Mouse (Mus musculus): ENCODE measurements at regions not wholly inside any gene's neighbourhood (a gene's known extent, or its start where the extent isn't known, plus 50 kb on each side); places are given as distances from the start of the nearest gene placed in this dataset.

- no peak for ATAC-seq (replicated peaks; ENCODE audit: insufficient number of reproducible peaks, low FRiP score, low TSS enrichment, poor library complexity, severe bottlenecking)
These were observed 1002.8 kb upstream of the Adgrl2 start for GRCm38 (mm10) chr3:149993199-149993598.

DNA sequence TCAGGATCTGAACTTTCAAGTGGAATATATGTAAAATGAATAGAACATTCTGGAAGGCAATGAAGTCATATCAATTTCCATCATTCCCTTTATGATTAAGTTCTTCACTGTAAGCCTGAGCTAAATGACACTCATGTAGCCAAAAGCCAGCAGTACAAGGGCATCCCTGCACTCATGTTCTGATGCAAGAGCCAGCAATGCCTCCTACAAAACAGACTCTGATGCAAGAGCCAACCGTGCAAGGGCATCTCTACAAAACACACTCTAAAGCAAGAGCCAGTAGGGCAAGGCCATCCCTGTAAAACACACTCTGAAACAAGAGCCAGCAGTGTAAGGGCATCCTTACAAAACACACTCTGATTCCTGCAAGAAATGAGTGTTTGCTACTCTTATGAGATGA is 997.4 kb upstream of the Adgrl2 start:
- ATAC-seq (replicated peaks; ENCODE audit: insufficient number of reproducible peaks, low FRiP score, low TSS enrichment, poor library complexity, severe bottlenecking), result no peak

DNA sequence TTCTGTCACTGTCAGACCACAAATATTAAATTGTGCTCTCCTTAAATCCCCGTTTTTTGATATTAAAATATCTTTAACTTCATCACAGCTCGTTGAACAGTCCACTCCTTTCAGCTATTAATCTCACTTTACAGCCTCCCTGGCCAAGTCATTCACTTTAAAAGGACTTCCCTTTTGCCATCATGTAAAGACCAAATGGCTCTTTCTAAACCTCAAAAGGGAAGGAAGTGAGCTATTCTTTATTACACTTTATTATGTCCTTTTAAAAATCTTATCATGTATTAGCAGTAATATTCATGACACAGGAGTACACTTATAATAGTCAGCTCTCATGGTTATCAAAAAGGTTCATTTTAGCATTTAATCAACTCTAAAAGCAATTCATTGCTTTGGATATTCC is 966.6 kb upstream of the Adgrl2 start:
- no peak for ATAC-seq (replicated peaks; ENCODE audit: insufficient number of reproducible peaks, low FRiP score, low TSS enrichment, poor library complexity, severe bottlenecking)

GRCm38 (mm10) chr3:149936197-149936596 is 945.8 kb upstream of the Adgrl2 start:
- ATAC-seq (replicated peaks; ENCODE audit: insufficient number of reproducible peaks, low FRiP score, low TSS enrichment, poor library complexity, severe bottlenecking), result no peak

- no peak for ATAC-seq (replicated peaks; ENCODE audit: insufficient number of reproducible peaks, low FRiP score, low TSS enrichment, poor library complexity, severe bottlenecking)
These were observed 944.5 kb upstream of the Adgrl2 start for GRCm38 (mm10) chr3:149934832-149935231.

GRCm38 (mm10) chr3:149928456-149929360 is 938.4 kb upstream of the Adgrl2 start:
- no peak for ATAC-seq (replicated peaks; ENCODE audit: insufficient number of reproducible peaks, low FRiP score, low TSS enrichment, poor library complexity, severe bottlenecking)

DNA sequence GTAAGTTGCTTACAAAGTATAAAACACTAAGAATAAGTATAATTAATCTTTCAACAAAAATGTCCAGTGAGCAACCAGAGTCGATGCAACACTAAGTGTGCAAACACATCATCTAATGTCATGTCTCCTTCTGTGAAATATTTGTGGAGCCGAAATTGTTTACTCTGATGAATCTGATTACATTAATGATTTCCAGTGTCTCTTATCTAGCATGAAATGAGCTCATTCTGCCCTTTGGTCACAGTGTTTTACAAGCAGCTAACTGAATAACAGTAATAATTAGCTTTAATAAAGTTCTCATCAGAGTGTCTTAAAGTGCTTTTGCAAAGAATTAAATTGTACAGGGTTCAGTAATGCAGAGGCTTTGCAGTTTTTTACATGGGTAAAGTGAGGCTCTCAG is 929.9 kb upstream of the Adgrl2 start:
- ATAC-seq (replicated peaks; ENCODE audit: insufficient number of reproducible peaks, low FRiP score, low TSS enrichment, poor library complexity, severe bottlenecking), result no peak

GRCm38 (mm10) chr3:149918201-149918600 is 927.8 kb upstream of the Adgrl2 start:
- ATAC-seq (replicated peaks; ENCODE audit: insufficient number of reproducible peaks, low FRiP score, low TSS enrichment, poor library complexity, severe bottlenecking), result no peak

DNA sequence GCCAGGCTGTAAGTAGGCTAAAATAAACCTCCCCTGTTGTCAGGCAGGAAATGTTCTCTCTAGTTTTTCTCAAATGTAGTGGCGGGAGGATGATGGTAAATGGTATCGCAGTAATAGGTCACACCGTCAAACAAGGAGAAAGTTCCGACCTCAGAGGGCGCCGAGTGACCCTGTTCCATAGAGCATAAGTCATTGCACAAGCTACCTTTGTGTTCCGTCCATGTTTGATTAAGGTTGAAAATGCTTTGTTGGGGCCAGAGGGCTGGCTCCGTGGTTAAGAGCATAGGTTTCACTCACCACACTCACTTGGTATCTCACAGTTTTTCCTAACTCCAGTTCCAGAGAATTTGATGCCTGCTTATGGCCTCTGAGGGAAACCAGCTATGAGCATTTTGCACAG is 920.4 kb upstream of the Adgrl2 start:
- ATAC-seq (replicated peaks; ENCODE audit: insufficient number of reproducible peaks, low FRiP score, low TSS enrichment, poor library complexity, severe bottlenecking), result no peak

DNA sequence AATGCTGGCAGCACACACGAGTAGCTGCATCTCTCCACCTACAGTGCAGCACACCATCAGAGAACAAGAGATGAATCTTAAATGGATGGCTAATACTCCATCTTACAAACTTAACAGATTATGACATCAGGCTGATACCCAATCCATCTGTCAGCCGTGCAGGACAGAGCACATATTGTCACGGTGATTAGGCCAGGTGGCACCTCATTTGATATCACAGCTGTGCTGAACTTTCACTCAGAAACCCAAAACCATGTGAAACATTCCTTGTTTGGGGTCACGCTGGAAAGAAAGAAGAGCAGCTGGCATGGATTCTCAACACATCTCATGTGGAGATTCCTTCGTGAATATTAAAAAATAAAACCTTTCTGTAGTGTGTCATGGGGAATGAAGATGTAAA is 911.4 kb upstream of the Adgrl2 start:
- ATAC-seq (replicated peaks; ENCODE audit: insufficient number of reproducible peaks, low FRiP score, low TSS enrichment, poor library complexity, severe bottlenecking), result no peak

DNA sequence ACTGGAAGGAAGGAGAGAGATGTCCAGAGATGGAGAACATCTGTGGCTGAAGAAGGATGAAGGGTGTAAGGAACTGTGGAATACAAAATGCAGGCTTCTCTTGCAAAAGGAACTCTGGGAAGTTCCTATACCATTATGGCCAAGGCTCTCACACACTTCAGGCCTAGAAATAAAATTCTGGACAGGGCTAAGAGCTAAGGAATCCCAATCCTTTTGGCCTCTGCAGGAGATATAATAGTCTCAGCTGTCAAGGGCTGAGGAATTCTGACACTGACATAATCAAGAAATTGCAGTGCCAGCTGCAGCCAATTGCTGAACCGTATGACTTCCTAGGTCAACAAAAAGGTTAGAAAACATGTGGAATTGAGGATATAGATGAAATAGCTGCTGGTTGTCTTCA is 886.2 kb upstream of the Adgrl2 start:
- ATAC-seq (replicated peaks; ENCODE audit: insufficient number of reproducible peaks, low FRiP score, low TSS enrichment, poor library complexity, severe bottlenecking), result no peak

DNA sequence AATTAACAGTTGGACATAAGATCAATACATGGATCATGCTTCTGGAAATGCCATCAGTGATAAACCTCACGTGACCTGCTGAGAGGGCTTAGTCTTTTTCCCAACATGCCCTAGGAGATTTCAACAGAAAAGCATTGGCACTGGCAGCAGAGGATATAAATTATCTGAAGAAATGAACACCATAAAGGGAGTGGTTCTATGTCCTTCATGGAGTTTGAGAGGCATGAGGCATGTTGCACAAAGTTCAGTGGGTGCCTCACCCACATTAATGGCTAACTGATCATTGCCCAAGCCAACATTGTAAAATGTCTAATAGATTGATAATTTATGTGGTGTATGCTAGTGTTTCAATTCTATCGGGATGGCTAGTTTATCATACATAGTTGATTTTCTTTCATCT is 875.6 kb upstream of the Adgrl2 start:
- no peak for ATAC-seq (replicated peaks; ENCODE audit: insufficient number of reproducible peaks, low FRiP score, low TSS enrichment, poor library complexity, severe bottlenecking)

GRCm38 (mm10) chr3:149846941-149847539 is 856.7 kb upstream of the Adgrl2 start:
- ATAC-seq (replicated peaks; ENCODE audit: insufficient number of reproducible peaks, low FRiP score, low TSS enrichment, poor library complexity, severe bottlenecking), result no peak

GRCm38 (mm10) chr3:149845826-149846486 is 855.6 kb upstream of the Adgrl2 start:
- no peak for ATAC-seq (replicated peaks; ENCODE audit: insufficient number of reproducible peaks, low FRiP score, low TSS enrichment, poor library complexity, severe bottlenecking)

DNA sequence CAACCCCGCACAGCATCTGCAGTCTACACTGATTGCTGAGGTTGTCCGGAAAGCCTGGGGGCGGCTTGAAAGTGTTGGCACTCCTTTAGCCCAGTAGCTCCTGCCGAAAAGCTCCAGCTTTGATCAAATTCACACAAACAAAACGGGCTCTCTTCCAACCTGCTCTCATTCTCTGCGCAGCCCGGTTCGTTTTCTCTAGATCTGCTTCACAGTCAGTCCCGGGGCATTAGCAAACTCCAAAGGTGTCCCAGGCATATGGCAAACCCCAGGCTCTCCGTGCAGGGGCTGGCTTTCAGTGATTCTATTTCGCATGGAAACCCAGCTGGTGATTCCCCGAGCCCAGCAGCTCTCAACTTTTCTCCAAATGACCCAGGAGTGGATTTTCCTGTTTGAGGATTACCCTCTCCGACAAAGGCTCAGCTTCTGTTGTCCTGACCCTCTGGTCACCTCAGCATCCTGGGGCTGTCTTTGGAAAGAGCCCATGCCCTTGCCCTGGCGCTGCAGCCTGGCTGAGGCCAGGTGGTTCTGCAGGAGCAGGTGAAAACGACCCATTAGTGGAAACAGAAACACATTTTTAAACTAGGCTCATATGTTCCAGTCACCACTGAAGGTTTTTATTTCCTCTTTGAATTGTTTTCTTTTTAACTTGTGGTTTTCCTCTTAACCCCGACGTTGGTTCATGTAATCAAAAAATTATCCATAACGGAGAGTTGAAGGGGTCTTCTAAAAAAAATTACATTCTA is 854.9 kb upstream of the Adgrl2 start:
- no peak for ATAC-seq (replicated peaks; ENCODE audit: insufficient number of reproducible peaks, low FRiP score, low TSS enrichment, poor library complexity, severe bottlenecking)

GRCm38 (mm10) chr3:149837921-149838320 is 847.6 kb upstream of the Adgrl2 start:
- ATAC-seq (replicated peaks; ENCODE audit: insufficient number of reproducible peaks, low FRiP score, low TSS enrichment, poor library complexity, severe bottlenecking), result no peak

GRCm38 (mm10) chr3:149836467-149837233 is 846.3 kb upstream of the Adgrl2 start:
- no peak for ATAC-seq (replicated peaks; ENCODE audit: insufficient number of reproducible peaks, low FRiP score, low TSS enrichment, poor library complexity, severe bottlenecking)

DNA sequence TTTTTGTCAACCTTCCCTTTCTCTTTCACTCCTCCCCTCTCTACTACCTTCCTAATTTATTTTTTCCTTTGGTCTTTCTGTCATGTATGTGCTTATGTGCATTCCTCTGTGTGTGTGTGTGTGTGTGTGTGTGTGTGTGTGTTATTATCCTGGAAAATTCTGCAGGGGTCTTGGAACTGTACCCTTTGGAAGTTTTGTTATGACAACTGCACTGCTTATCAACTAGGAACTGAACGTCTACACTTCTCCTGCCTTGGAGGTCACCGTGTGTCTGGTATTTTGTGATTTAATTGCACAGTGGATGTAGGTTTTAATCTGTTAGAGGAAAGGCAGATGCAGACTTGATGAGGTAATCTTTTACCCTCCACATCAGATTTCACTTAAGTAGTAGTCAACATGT is 836.8 kb upstream of the Adgrl2 start:
- ATAC-seq (replicated peaks; ENCODE audit: insufficient number of reproducible peaks, low FRiP score, low TSS enrichment, poor library complexity, severe bottlenecking), result no peak
